Mouse (Mus musculus): Measurements from ENCODE around the gene Gm10912.

- TF ChIP-seq CTCF (IDR thresholded peaks at IDR 0.05; ENCODE audit: extremely low read depth, insufficient read length, insufficient replicate concordance, low read depth, low read length): no peak
- no peak for TF ChIP-seq POLR2A (IDR thresholded peaks at IDR 0.05; ENCODE audit: low read depth, low read length)
These were observed 4.6 kb upstream of the Gm10912 start for GRCm38 (mm10) chr2:104060996-104061395.

Data from small intestine, adult 2 months (tissue).